Mouse (Mus musculus): ENCODE measurements around the gene Cdc42bpb.

DNA sequence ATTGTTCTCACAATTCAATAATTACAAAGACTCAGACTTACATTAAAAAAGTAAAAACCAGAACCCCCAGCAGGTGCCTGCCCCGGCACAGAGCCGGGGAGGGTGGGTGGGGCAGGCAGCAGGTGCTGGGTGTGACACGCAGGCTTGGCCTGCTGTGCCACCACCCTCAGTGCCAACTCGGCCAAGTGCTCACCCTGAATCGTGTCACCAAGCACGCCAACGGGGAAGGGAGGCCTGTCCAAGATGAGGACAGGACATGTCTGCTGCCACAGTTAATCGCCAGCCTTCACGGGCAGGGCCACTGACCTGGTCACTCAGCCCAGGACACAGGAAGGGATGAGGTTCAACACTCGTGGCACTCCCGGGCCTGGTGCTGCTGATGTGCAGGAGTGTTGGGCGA is 84.5 kb downstream of the Cdc42bpb start:
- no peak for TF ChIP-seq EP300 (optimal IDR thresholded peaks at IDR 0.05)
- no peak for TF ChIP-seq CTCF (IDR thresholded peaks at IDR 0.05; ENCODE audit: low read depth)

Measured in stomach, postnatal 0 days (tissue).